Mouse (Mus musculus): ENCODE measurements at regions not wholly inside any gene's neighbourhood (a gene's known extent, or its start where the extent isn't known, plus 50 kb on each side); places are given as distances from the start of the nearest gene placed in this dataset.
"Not testable (repeated sequence)": the region's sequence is repeated elsewhere in the genome, so short reads cannot be mapped to it uniquely, and the experiment has no call there.

- no peak for DNase-seq
Observed at GRCm38 (mm10) chr13:5373191-5373590, 488.1 kb upstream of the Klf6 start.

GRCm38 (mm10) chr13:5408226-5408804 lies 453.0 kb upstream of the Klf6 start:
- no peak for DNase-seq

GRCm38 (mm10) chr13:5412052-5412451 lies 449.2 kb upstream of the Klf6 start:
- DNase-seq = no peak

GRCm38 (mm10) chr13:5413009-5413408 lies 448.3 kb upstream of the Klf6 start:
- not testable (repeated sequence) for DNase-seq

- DNase-seq = peak; percentile 26 to 37
Observed at GRCm38 (mm10) chr13:5424110-5424509, 437.2 kb upstream of the Klf6 start.

- DNase-seq = no peak
Observed at GRCm38 (mm10) chr13:5425491-5426232, 435.6 kb upstream of the Klf6 start.

- DNase-seq = no peak
Observed at GRCm38 (mm10) chr13:5433652-5434051, 427.6 kb upstream of the Klf6 start.

GRCm38 (mm10) chr13:5435131-5435530 lies 426.2 kb upstream of the Klf6 start:
- DNase-seq = no peak

- no peak for DNase-seq
Observed at GRCm38 (mm10) chr13:5436191-5436590, 425.1 kb upstream of the Klf6 start.

GRCm38 (mm10) chr13:5440454-5440853 lies 420.8 kb upstream of the Klf6 start:
- no peak for DNase-seq

GRCm38 (mm10) chr13:5444759-5445478 lies 416.4 kb upstream of the Klf6 start:
- DNase-seq = peak in 1 of 2 experiments; percentile 26

GRCm38 (mm10) chr13:5448601-5449000 lies 412.7 kb upstream of the Klf6 start:
- DNase-seq = no peak

- DNase-seq = no peak
Observed at GRCm38 (mm10) chr13:5480779-5481178, 380.5 kb upstream of the Klf6 start.

- no peak for DNase-seq
Observed at GRCm38 (mm10) chr13:5492266-5492665, 369.0 kb upstream of the Klf6 start.

GRCm38 (mm10) chr13:5497535-5497934 lies 363.7 kb upstream of the Klf6 start:
- no peak for DNase-seq

GRCm38 (mm10) chr13:5511784-5512183 lies 349.5 kb upstream of the Klf6 start:
- no peak for DNase-seq

GRCm38 (mm10) chr13:5515552-5515951 lies 345.7 kb upstream of the Klf6 start:
- DNase-seq = no peak

GRCm38 (mm10) chr13:5516088-5516487 lies 345.2 kb upstream of the Klf6 start:
- no peak for DNase-seq

GRCm38 (mm10) chr13:5519181-5519580 lies 342.1 kb upstream of the Klf6 start:
- no peak for DNase-seq

- DNase-seq = no peak
Observed at GRCm38 (mm10) chr13:5519600-5519999, 341.7 kb upstream of the Klf6 start.

- DNase-seq = no peak
Observed at GRCm38 (mm10) chr13:5527400-5527799, 333.9 kb upstream of the Klf6 start.

GRCm38 (mm10) chr13:5540321-5540720 lies 321.0 kb upstream of the Klf6 start:
- no peak for DNase-seq

- DNase-seq = no peak
Observed at GRCm38 (mm10) chr13:5545521-5545920, 315.8 kb upstream of the Klf6 start.

- DNase-seq = no peak
Observed at GRCm38 (mm10) chr13:5546011-5546410, 315.3 kb upstream of the Klf6 start.

Measured in kidney, postnatal 25 days (tissue).